Mouse (Mus musculus): Measurements from ENCODE around the gene Syn2.

Syn2 gene

DNA sequence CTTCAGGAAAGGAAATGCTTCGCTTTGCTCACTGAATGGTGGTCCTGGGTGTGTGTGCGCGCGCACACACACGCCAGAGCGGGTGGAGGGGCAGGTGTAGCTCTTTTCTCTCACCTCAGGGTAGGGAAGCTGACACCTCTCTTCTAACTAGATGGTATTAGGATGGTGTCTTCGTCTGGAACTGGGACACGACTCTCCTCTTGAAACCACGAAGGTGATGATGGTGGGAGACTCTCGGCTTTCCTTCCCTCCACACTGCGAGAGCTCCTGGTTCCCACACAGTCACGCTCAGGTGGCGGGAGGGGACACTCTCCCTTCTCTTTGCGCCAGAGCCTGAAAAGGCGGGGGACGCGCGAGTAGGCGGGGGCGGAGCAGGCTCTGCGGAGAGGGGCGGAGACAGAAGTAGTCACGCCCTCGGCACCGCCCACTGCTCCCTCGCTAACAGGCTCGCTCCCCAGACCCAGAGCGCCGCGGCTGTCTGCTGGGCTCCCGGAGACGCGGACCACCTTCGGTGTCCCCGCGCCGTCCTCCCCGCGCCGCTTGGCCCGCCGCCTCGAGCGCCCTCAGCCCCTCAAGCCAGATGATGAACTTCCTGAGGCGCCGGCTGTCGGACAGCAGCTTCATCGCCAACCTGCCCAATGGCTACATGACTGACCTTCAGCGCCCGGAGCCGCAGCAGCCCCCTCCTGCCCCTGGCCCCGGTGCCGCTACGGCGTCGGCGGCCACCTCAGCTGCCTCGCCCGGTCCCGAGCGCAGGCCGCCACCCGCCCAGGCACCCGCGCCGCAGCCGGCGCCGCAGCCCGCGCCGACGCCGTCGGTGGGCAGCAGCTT lies at the start of gene Syn2:
Gene Syn2 (plus strand): TSS at position 402 of the 831 bp plus-strand sequence.
- peak; percentile 53 for DNase-seq (ENCODE audit: low read depth)

- no peak for DNase-seq (ENCODE audit: low read depth)
These were observed 49.3 kb upstream of the Syn2 start for GRCm38 (mm10) chr6:115085274-115085841.

- no peak for DNase-seq (ENCODE audit: low read depth)
These were observed 46.2 kb upstream of the Syn2 start for GRCm38 (mm10) chr6:115088314-115089106.

- DNase-seq (ENCODE audit: low read depth): no peak
These were observed 43.0 kb upstream of the Syn2 start for GRCm38 (mm10) chr6:115091737-115092136.

- DNase-seq (ENCODE audit: low read depth): no peak
These were observed 32.2 kb upstream of the Syn2 start for GRCm38 (mm10) chr6:115102542-115102941.

GRCm38 (mm10) chr6:115111426-115111825 lies 23.3 kb upstream of the Syn2 start:
- DNase-seq (ENCODE audit: low read depth): no peak

- DNase-seq (ENCODE audit: low read depth): no peak
These were observed 12.5 kb upstream of the Syn2 start for GRCm38 (mm10) chr6:115122181-115122580.

DNA sequence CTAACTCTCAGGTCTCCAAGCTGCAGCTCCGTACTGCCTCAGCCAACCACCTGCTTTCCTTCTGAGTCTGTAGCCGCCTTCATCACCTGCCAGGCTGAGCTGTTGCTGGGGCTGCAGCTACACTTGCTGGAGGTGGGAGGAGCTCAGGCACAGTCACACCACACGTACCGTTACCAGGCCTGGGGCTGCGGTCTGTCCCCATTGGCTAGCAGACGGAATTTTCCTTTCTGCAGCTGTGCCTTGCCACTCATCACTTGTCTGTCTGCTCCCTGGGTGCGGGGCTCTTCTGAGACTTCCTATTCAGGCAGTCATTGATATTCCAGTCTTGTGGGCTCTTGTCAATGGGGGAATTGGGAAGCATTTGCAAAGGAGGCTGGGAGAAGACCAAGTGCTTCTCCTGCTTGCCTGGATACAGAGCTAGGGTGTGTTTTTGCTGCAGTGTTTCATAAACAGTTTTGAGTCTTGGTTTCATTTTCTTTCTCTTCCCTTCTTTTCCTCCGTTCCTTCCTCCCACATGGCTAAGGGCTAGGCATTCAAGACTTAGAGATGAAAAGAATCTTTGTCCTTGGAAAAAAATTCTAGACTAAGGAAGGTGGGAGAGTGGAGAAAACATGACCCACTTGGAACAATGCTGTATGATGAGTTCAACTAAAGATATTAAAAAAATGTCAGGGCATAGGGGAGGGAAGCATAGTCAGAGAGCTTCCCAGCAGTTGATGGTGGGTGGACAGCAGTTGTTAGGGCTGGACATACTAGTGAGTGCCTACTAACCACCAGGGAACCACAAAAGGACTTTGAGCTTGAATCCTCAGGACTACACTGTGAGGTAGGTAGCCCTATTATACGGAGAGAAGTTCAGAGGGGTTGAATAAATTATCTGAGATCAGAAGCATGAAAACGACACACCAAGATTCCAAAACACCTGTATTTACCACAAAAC lies 11.2 kb upstream of the Syn2 start:
- no peak for DNase-seq (ENCODE audit: low read depth)

GRCm38 (mm10) chr6:115124675-115125357 lies 9.9 kb upstream of the Syn2 start:
- DNase-seq (ENCODE audit: low read depth): no peak

DNA sequence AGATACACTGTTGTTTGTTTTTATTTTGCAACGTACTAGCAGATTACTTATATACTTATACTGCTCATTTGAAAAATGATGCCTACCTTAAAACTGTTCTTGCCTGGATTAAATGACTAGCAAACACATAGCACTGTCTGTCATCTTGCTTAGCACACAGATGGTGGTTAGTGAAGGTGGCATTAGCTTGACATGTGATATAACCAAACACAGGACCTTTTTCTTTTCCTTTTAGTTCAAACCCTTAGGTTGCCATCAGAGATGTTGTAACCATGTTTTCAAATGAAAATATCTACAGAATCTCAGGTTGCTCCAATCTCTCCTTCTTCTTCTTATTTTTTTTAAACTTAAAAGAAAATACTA lies 9.4 kb upstream of the Syn2 start:
- no peak for DNase-seq (ENCODE audit: low read depth)

GRCm38 (mm10) chr6:115126232-115126785 lies 8.4 kb upstream of the Syn2 start:
- DNase-seq (ENCODE audit: low read depth): no peak

- no peak for DNase-seq (ENCODE audit: low read depth)
These were observed 7.9 kb upstream of the Syn2 start for GRCm38 (mm10) chr6:115126851-115127250.

DNA sequence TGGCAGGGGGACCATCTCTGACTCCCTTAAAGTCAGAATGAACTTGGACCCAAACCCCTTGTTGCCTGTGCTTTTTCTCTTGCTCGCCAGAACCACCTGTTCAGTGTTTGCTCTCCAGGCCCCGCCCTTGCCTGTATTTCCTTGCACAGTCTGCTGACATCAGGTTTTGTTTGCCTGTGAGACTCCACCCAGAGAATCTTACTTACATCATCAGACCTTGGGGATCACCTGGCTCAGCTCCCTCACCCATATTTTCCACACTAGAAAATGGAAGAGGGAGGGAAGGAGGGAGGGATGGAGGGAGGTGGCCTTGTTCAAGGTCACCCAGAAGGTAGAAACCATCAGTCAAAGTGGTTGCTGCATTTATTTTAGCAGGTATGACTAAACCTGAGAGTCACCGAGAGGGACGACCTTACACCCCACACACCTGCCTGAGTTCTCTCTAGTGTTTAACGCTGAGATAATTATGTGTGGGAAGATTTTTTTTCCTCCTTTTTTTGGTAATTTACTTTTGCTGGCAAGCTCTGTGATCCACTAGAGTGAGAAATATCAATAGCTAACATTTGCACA lies 7.4 kb upstream of the Syn2 start:
- no peak for DNase-seq (ENCODE audit: low read depth)

GRCm38 (mm10) chr6:115135332-115135649 lies 589 bp downstream of the Syn2 start:
- DNase-seq (ENCODE audit: low read depth): no peak

DNA sequence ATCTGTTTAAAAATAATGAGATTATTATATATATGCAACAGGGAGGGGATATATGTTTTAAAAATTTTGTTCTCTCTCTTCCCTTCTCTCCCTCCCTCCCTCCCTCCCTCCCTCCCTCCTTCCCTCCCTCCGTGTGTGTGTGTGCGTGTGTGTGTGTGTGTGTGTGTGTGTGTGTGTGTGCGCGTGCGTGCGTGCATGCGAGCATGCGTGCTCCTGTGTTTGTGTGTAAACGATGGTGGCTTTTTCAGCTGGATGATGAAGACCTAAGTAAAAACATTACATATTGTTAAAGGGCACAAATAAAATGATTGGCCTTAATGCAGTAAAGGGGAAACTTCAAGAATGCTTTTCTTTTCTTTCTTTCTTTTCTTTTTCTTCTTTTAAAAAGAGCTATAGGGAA lies 1.5 kb downstream of the Syn2 start:
- DNase-seq (ENCODE audit: low read depth): no peak

DNA sequence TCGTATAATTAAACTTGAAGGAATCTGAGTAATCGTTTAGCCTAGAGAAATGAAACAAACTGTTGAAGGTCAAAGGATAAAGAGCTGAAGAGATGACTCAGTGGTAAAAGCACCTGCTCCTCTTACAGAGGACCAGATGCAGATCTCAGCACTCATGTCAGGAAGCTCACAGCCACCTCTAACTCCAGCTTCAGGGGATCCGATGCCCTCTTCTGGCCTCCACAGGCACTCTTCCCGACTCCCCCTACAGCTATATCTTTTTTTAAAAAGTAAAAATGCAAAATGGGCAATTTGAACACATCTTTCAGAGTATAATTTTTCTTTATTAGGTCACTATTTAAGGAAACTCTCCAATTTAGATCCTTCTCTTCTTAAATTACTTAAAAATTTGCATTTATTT lies 6.7 kb downstream of the Syn2 start:
- DNase-seq (ENCODE audit: low read depth): no peak

DNA sequence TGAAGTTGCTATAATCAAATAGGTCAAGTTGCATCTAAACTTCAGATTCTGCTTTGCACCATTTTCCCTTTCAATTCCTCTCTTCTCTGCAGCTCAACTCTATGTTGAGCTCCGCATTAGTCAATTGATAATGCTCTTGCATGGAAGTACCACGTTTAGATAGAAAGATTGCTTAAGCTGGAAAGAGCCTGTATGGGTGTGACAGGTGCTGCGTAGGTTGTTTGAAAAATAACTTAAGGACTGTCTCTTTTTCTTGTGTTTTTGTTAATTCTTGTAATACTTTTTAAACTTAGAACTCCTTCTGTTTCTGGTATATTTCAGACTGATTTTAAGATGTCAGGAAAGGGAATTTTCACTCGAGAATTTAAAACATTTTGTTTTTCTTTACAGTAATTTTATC lies 26.5 kb downstream of the Syn2 start:
- no peak for DNase-seq (ENCODE audit: low read depth)

DNA sequence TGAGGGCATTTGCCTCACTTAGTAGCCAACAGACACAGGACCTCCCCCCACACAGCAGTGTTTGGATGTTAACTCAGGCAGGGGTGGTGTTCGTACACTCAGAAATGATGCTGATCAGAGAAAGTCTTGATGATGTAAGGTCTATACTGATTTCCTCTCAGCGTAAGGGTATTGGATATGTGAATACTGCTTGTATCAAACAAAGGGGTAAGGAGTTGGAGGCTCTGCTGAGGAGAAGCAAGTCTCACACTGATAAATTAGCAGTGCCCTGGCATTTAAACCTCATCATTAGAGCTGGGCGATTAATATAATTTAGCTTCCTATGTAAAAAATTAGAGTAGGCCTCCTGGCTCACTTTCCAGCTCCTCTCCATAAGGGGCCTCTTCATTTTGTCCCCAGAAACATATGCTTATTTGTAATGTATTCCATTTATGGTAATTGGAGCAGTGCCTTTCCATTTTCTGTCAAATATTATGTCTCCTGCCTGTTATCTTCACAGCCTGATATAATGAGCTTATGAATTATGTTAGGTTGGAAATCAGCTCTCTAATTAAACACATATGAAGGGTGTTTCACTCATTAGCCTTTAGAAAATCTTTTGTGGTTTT lies 31.3 kb downstream of the Syn2 start:
- DNase-seq (ENCODE audit: low read depth): no peak

DNA sequence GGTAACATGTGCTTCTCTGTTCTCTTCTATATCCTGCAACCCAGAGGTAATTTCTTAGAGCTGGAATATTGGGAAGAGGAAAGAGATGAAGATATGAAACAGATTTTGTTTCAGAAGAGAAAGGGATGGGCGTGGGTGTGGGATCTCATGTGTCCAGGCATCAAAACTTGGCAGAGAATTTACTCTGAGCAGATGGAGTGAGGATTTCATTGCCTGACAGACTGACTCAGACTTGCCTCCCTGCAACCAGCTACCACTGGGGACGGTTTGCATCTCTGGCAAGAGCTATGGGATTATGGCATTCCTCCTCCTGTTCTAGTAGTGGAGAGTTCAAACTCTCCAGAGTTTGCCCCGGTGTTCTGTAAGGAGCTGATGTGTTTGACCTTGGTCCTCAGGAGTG lies 34.2 kb downstream of the Syn2 start:
- DNase-seq (ENCODE audit: low read depth): no peak

GRCm38 (mm10) chr6:115169518-115169917 lies 34.8 kb downstream of the Syn2 start:
- no peak for DNase-seq (ENCODE audit: low read depth)

All from c-Kit-positive CD71-negative TER-119-negative erythroid progenitor cells, embryonic 14.5 days (primary cell).